Mouse (Mus musculus): ENCODE data around the gene Sertad1. TPM values are rescaled to one million over a fixed set of nuclear protein-coding genes. Genes with fewer than 3 reads are reported as not detected.

Sertad1 gene
- polyA plus RNA-seq (2014; fragmentation: Nextera tagmentation; extraction: Ambion mirVana): 24.3 and 25.5 TPM in 2 replicates

DNA sequence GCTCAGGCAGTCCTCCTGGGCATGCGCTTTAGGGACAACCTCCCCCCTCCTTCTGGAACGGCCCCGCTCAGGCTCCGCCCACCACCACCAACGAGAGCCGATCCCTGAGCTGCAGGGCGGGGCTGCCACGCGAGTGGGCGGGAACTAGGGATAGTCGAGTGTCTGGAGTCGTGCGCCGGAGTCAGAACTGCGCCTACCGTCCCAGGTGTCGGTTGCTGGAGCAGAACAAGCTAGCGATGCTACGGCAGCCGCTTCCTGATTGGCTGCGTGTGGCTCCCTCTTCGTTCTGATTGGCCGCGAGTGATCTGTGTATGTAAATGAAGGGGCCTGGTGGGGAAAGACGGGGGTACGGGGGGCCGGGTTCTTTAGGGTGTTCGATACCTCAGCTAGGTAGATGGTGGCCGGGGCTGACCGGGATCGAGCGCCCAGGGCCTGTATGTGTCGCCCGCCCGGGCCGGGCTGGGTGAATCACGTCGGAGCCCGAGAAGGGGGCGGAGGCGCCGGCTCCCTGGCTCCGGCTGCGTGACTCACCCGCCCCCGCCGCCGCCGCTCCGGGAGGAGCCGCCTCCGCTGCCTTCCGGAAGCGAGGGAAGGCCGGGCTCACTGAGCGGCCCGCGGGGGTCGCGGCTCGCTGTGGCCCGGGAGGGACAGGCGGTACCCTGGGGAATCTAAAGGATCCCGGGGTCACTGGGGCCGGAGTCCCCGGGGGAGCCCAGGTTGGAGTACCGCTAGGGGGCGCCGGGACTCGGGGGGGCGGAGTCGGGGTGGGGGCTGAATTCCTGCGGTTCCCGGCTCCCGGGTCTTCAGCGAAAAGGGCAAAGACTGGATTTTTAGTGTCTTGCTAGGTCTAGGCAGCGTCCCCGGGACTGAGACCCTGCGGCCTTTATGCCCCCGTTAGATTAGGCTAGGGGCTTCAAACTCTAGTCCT is at the start of gene Sertad1:
Gene Sertad1, plus strand, starts transcription at position 141 of the 928 bp plus-strand sequence.
- Histone ChIP-seq H3K4me1 (ENCODE audit: control insufficient read depth, insufficient read depth, low read length) (peaks cover 3% of the 10 kb centered on the region; the same call in 1 of the 2 replicates), H3K9me3 (replicated peaks; ENCODE audit: control insufficient read depth, low read length) (no peaks in the 10 kb centered on the region), H3K9ac (replicated peaks; ENCODE audit: low read length) (peak within 1 kb of the TSS; percentile 84), H3K27me3 (ENCODE audit: control insufficient read depth, insufficient read depth, low read length) (no peaks in the 10 kb centered on the region), H3K4me2 (ENCODE audit: low read depth, low read length) (peak within 1 kb of the TSS; percentile 61), H3K4me3 (ENCODE audit: low read depth, low read length) (peak within 1 kb of the TSS; percentile 73), H3K36me3 (replicated peaks; ENCODE audit: control insufficient read depth, insufficient read depth, low read depth, low read length) (no peaks in the 10 kb centered on the region), H3K27ac (replicated peaks; ENCODE audit: low read depth, low read length) (peak within 1 kb of the TSS; percentile 95)
- DNase-seq (ENCODE audit: low spot score): peak; percentile 100
- peak; percentile 96 for ATAC-seq (replicated peaks; ENCODE audit: insufficient number of reproducible peaks, low FRiP score, low TSS enrichment, low read depth)
- under 1% methylated on average over 73 of the region's 80 CpGs for WGBS

- Histone ChIP-seq H3K36me3 (replicated peaks; ENCODE audit: control insufficient read depth, insufficient read depth, low read depth, low read length) (no peaks in the 10 kb centered on the region), H3K4me2 (ENCODE audit: low read depth, low read length) (no peak overlapping the region), H3K4me1 (ENCODE audit: control insufficient read depth, insufficient read depth, low read length) (no peaks in the 10 kb centered on the region), H3K9ac (replicated peaks; ENCODE audit: low read length) (no peak overlapping the region), H3K27me3 (ENCODE audit: control insufficient read depth, insufficient read depth, low read length) (peaks cover 8% of the 10 kb centered on the region), H3K9me3 (replicated peaks; ENCODE audit: control insufficient read depth, low read length) (no peaks in the 10 kb centered on the region), H3K27ac (replicated peaks; ENCODE audit: low read depth, low read length) (no peak overlapping the region), H3K4me3 (ENCODE audit: low read depth, low read length) (no peak overlapping the region)
- WGBS: 61% methylated on average over 5 of the region's 5 CpGs
- ATAC-seq (replicated peaks; ENCODE audit: insufficient number of reproducible peaks, low FRiP score, low TSS enrichment, low read depth): no peak
- peak; percentile 55 for DNase-seq (ENCODE audit: low spot score)
Observed at GRCm38 (mm10) chr7:27437544-27437943, 49.2 kb upstream of the Sertad1 start.

- no peaks in the 10 kb centered on the region for H3K36me3 ChIP-seq (replicated peaks; ENCODE audit: control insufficient read depth, insufficient read depth, low read depth, low read length)
- no peaks in the 10 kb centered on the region for H3K4me1 ChIP-seq (ENCODE audit: control insufficient read depth, insufficient read depth, low read length)
- no peak overlapping the region for H3K4me3 ChIP-seq (ENCODE audit: low read depth, low read length)
- no peak overlapping the region for H3K27ac ChIP-seq (replicated peaks; ENCODE audit: low read depth, low read length)
- DNase-seq (ENCODE audit: low spot score) (no peak), ATAC-seq (replicated peaks; ENCODE audit: insufficient number of reproducible peaks, low FRiP score, low TSS enrichment, low read depth) (no peak)
- no peak overlapping the region for H3K9ac ChIP-seq (replicated peaks; ENCODE audit: low read length)
- H3K4me2 ChIP-seq (ENCODE audit: low read depth, low read length): no peak overlapping the region
- no peaks in the 10 kb centered on the region for H3K9me3 ChIP-seq (replicated peaks; ENCODE audit: control insufficient read depth, low read length)
- no peaks in the 10 kb centered on the region for H3K27me3 ChIP-seq (ENCODE audit: control insufficient read depth, insufficient read depth, low read length)
- WGBS: 74% methylated on average over 4 of the region's 4 CpGs
Observed at GRCm38 (mm10) chr7:27440014-27440413, 46.7 kb upstream of the Sertad1 start.

GRCm38 (mm10) chr7:27446051-27446450 is 40.7 kb upstream of the Sertad1 start:
- 1% methylated on average over 18 of the region's 18 CpGs for WGBS
- Histone ChIP-seq H3K9me3 (replicated peaks; ENCODE audit: control insufficient read depth, low read length) (no peaks in the 10 kb centered on the region), H3K36me3 (replicated peaks; ENCODE audit: control insufficient read depth, insufficient read depth, low read depth, low read length) (no peaks in the 10 kb centered on the region), H3K9ac (replicated peaks; ENCODE audit: low read length) (peak overlapping the region; percentile 64), H3K4me3 (ENCODE audit: low read depth, low read length) (peak overlapping the region; percentile 51), H3K27me3 (ENCODE audit: control insufficient read depth, insufficient read depth, low read length) (peaks cover 21% of the 10 kb centered on the region), H3K4me1 (ENCODE audit: control insufficient read depth, insufficient read depth, low read length) (no peaks in the 10 kb centered on the region), H3K27ac (replicated peaks; ENCODE audit: low read depth, low read length) (no peak overlapping the region), H3K4me2 (ENCODE audit: low read depth, low read length) (peak overlapping the region; percentile 96)
- DNase-seq (ENCODE audit: low spot score) (no peak), ATAC-seq (replicated peaks; ENCODE audit: insufficient number of reproducible peaks, low FRiP score, low TSS enrichment, low read depth) (no peak)

GRCm38 (mm10) chr7:27446521-27447418 is 39.9 kb upstream of the Sertad1 start:
- Histone ChIP-seq H3K4me3 (ENCODE audit: low read depth, low read length) (peak overlapping the region; percentile 51), H3K27ac (replicated peaks; ENCODE audit: low read depth, low read length) (no peak overlapping the region), H3K36me3 (replicated peaks; ENCODE audit: control insufficient read depth, insufficient read depth, low read depth, low read length) (no peaks in the 10 kb centered on the region), H3K9me3 (replicated peaks; ENCODE audit: control insufficient read depth, low read length) (no peaks in the 10 kb centered on the region), H3K4me2 (ENCODE audit: low read depth, low read length) (peak overlapping the region; percentile 96), H3K27me3 (ENCODE audit: control insufficient read depth, insufficient read depth, low read length) (peaks cover 21% of the 10 kb centered on the region), H3K4me1 (ENCODE audit: control insufficient read depth, insufficient read depth, low read length) (no peaks in the 10 kb centered on the region), H3K9ac (replicated peaks; ENCODE audit: low read length) (peak overlapping the region; percentile 64)
- ATAC-seq (replicated peaks; ENCODE audit: insufficient number of reproducible peaks, low FRiP score, low TSS enrichment, low read depth) (peak; percentile 40), DNase-seq (ENCODE audit: low spot score) (no peak)
- WGBS: 11% methylated on average over 31 of the region's 53 CpGs

DNA sequence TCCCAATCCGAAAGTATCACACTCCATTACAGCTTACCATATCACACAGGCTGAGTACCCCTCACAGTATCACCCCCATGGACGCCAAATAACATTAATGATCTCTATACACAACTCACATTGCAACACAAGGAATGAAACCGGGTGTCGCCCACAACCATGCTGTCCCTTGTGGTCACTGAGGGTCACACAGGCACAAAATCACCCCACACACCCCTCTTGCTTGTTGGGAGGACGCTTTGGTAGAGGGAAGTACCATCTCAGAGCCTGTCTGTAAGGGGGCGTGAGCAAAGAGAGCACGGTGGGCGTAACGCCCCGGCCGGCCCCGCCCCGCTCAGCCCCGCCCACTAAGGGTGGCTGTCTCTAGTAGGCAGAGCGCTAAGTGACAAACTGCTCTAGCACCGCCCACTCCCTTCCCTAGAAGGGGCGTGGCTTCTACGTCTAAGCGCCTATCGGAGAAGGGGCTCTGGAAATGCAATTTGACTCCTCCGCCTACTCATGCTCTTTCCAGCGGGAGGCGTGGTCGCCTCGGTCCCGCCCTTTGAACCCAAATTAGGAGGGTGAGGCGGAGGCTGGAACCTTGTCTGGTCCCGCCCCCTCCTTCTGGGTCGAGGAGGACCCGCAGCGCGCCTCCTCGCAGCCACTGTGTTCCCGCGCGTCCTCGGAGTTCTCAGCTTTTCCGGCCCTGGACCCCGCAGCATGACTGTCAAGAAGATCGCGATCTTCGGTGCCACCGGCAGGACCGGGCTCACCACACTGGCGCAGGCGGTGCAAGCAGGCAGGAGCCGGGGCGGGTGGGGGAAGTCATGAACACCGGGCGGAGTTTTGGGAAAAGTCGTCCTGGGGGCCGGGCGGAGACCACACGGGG is 39.1 kb upstream of the Sertad1 start, which contains the start of the genes Sptbn4 and Blvrb:
Gene Sptbn4, minus strand, starts transcription at position 268 of the 868 bp plus-strand sequence.
Gene Blvrb, plus strand, starts transcription at position 560 of the 868 bp plus-strand sequence.
- Histone ChIP-seq H3K4me2 (ENCODE audit: low read depth, low read length) (peak within 1 kb of the TSS; percentile 96), H3K4me1 (ENCODE audit: control insufficient read depth, insufficient read depth, low read length) (no peaks in the 10 kb centered on the region), H3K9me3 (replicated peaks; ENCODE audit: control insufficient read depth, low read length) (no peaks in the 10 kb centered on the region), H3K27me3 (ENCODE audit: control insufficient read depth, insufficient read depth, low read length) (peaks cover 21% of the 10 kb centered on the region), H3K36me3 (replicated peaks; ENCODE audit: control insufficient read depth, insufficient read depth, low read depth, low read length) (no peaks in the 10 kb centered on the region), H3K9ac (replicated peaks; ENCODE audit: low read length) (peak within 1 kb of the TSS; percentile 64), H3K27ac (replicated peaks; ENCODE audit: low read depth, low read length) (no peak within 1 kb of the TSS), H3K4me3 (ENCODE audit: low read depth, low read length) (peak within 1 kb of the TSS; percentile 52)
- ATAC-seq (replicated peaks; ENCODE audit: insufficient number of reproducible peaks, low FRiP score, low TSS enrichment, low read depth): peak; percentile 95
- WGBS: 1% methylated on average over 53 of the region's 54 CpGs
- peak; percentile 100 for DNase-seq (ENCODE audit: low spot score)
